ENCODE assay signal across 4 mouse cellular contexts in genomic region chr3:40524841-40525240, GRCm38 (mm10).
"Had no signal": no experiment of that assay in that cellular context is flagged by ENCODE, and none has a peak within 500 bp of the region (broad histone marks: within the 10 kb centered on the region; RNA-seq: fewer than 3 reads in every experiment).

No protein-coding gene starts in this region.

- DNase-seq: layer of hippocampus, adult 9-11 months; layer of hippocampus, postnatal 36 days; right cerebral cortex, postnatal 25 days had no signal

- ATAC-seq: lung, postnatal 0 days had no signal
